Mouse (Mus musculus) neural tube, embryonic 15.5 days (tissue): Measurements from ENCODE around the gene Rgp1. TPM values are rescaled to one million over a fixed set of nuclear protein-coding genes. Genes with fewer than 3 reads are reported as not detected.
A peak's percentile ranks its signal among the peaks of the same experiment; 100 is the strongest.

Experiments
- ATAC-seq: fragments of 200-750 bp; cut with Nextera tagmentation; 2 replicates; pipeline ENCODE4 v1.8.0; 2017; ENCODE audit warnings: mild to moderate bottlenecking, moderate TSS enrichment, moderate library complexity; ENCODE audit not compliant: low FRiP score
- H3K27ac ChIP-seq: fragments of 300-500 bp; sonication (generic); replicated peaks from 2 replicates; pipeline ENCODE4 v1.5.1; 2015; ENCODE audit warnings: mild to moderate bottlenecking, inconsistent platforms
- H3K27me3 ChIP-seq: fragments of 300-500 bp; sonication (generic); replicated peaks from 2 replicates; pipeline ENCODE4 v1.6.1; 2015; ENCODE audit warnings: inconsistent platforms
- H3K36me3 ChIP-seq: fragments of 300-500 bp; sonication (generic); 2 replicates; pipeline ENCODE4 v1.6.1; 2015; ENCODE audit warnings: inconsistent platforms
- H3K4me1 ChIP-seq: fragments of 300-500 bp; sonication (generic); 2 replicates; pipeline ENCODE4 v1.6.1; 2015; ENCODE audit warnings: inconsistent platforms
- H3K4me2 ChIP-seq: fragments of 300-500 bp; sonication (generic); 2 replicates; pipeline ENCODE4 v1.6.1; 2015; ENCODE audit warnings: inconsistent platforms, mild to moderate bottlenecking, moderate library complexity
- H3K4me3 ChIP-seq: fragments of 300-500 bp; sonication (generic); replicated peaks from 2 replicates; pipeline ENCODE4 v1.5.1; 2015; ENCODE audit warnings: mild to moderate bottlenecking, inconsistent platforms
- H3K9ac ChIP-seq: fragments of 300-500 bp; sonication (generic); replicated peaks from 2 replicates; pipeline ENCODE4 v1.6.1; 2015; ENCODE audit warnings: mild to moderate bottlenecking, inconsistent platforms
- H3K9me3 ChIP-seq: fragments of 300-500 bp; sonication (generic); replicated peaks from 2 replicates; pipeline ENCODE4 v1.6.1; 2016; ENCODE audit warnings: inconsistent platforms
- WGBS: fragments of 180-500 bp; shearing (Covaris S2); methylation state at CpG from one replicate; pipeline ENCODE4 v1.1.7; 2015; ENCODE audit warnings: mixed read lengths; 5-methylcytosine and 5-hydroxymethylcytosine counted together
- polyA plus RNA-seq: library from polyadenylated mRNA; unstranded; fragments of >200 nt; fragmentation: Nextera tagmentation; extraction: Ambion mirVana; gene quantifications from 2 replicates; pipeline ENCODE4 v1.2.1, GENCODE M21; 2015

Gene Rgp1
- polyA plus RNA-seq, 1 experiment from 2014 or later: 22.0 TPM

DNA sequence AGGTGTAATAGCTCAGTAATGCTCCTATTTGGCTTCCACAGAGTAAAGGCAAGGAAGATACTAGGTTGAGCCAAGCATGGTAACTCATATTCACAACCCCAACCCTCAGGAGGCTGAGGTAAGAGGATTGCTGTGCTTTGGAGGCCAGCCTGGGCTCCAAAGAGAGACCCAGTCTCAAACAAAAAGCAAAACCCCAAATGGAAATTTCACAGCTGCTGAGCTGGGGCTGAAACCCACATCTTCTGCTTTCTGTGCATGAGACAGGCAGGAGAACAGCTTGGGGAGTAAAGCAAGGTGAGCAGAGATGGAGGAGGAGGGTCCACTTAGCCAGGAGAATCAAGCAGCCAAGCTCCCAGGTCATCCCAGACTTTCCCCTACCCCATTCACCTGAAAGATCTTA is 24.6 kb upstream of the Rgp1 start:
- Histone ChIP-seq H3K4me3 (no peak overlapping the region), H3K27ac (no peak overlapping the region), H3K4me1 (peaks cover 11% of the 10 kb centered on the region), H3K9ac (no peak overlapping the region), H3K9me3 (no peaks in the 10 kb centered on the region), H3K27me3 (no peaks in the 10 kb centered on the region), H3K36me3 (peaks cover 78% of the 10 kb centered on the region), H3K4me2 (no peak overlapping the region)
- ATAC-seq: no peak

DNA sequence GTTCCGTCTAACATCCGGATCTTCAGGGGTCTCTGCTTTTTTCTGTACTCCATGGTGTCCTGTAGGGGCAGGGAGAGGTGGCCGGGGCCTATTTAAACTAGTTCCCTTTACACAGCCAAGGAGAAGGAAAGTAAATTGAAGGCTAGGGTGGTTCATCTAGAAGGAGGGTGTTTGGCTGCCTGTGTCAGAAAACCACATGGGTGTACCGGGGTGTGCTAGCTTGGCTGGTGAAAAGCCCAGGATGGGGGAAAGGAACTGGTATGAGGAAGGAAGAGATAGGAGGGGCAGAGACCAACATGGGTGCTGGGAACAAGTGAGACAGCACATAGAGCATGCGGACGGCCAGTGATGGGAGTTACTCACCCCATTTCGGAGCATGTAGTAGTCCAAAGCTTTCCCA is 22.6 kb upstream of the Rgp1 start:
- Histone ChIP-seq H3K4me3 (no peak overlapping the region), H3K27me3 (no peaks in the 10 kb centered on the region), H3K27ac (no peak overlapping the region), H3K9me3 (no peaks in the 10 kb centered on the region), H3K9ac (no peak overlapping the region), H3K4me2 (no peak overlapping the region), H3K36me3 (peaks cover 59% of the 10 kb centered on the region), H3K4me1 (peaks cover 31% of the 10 kb centered on the region)
- ATAC-seq: no peak
- WGBS: 98% methylated on average over 7 of the region's 7 CpGs

DNA sequence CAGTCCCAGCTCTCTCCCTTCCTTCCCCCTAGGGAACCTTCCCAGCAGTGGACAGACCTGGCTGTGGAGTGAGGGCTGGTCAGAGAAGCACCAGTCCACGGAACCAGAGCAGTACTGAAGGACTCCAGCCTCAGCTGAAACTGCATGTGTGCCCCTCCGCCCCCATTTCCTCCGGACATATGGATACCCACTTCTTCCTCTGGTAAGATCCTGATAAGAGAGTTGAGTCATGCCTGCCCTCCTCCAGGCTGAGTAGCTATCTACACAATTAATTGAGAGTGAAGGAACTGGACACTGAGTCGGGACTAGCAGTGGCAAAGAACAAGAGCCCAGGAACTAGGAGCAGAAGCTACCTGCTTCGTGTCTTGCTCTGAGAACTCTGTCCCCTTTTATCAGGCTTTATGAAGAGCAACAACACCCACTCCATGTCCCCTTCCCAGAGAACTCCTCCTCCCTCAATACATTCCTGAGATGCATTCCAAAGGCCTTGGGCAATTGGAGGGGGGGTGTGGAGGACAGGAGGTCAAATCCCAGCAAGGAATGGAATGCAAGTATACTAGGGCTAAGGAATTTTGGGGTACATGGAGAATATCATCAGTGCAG is 20.4 kb upstream of the Rgp1 start:
- H3K27ac ChIP-seq: no peak overlapping the region
- H3K4me1 ChIP-seq: peaks cover 41% of the 10 kb centered on the region
- H3K4me3 ChIP-seq: no peak overlapping the region
- H3K9ac ChIP-seq: no peak overlapping the region
- H3K4me2 ChIP-seq: peak overlapping the region; percentile 32
- WGBS: 46% methylated on average over 5 of the region's 5 CpGs
- peaks cover 38% of the 10 kb centered on the region for H3K36me3 ChIP-seq
- H3K9me3 ChIP-seq: no peaks in the 10 kb centered on the region
- no peak for ATAC-seq
- no peaks in the 10 kb centered on the region for H3K27me3 ChIP-seq

DNA sequence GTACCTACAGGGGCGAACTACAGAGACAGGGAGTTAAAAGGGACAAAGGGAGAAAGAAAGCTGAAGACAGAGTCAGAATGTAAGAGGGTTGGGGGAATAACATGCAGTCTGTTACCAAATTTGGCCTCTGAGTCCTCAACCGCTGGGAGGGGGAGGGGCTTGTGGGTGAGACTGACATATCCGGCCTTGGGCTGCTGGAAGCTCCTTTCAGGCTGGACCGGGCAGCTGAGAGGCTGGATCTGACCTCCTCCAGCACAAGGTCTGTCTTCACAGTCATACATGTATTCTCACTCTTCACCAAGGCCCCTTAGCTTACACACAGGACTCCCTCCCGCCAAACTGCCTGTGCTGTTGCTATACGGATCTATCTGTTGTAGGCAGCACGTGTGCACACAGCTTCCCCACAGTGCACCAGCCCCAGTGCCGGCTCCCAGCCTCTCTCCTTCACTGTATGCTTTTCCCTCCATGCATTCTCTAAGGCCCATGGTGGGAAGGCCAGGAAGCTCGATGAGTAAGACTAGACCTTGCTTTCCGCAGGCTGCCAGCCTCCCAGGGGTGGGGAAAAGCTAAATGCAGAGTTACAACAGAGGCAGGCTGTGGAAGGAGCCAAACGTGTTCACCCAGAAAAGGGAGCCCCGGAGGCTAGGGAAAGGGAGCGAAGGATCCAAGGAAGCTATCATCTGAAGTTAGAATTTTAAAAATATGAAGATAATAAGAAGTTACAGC is 19.7 kb upstream of the Rgp1 start:
- Histone ChIP-seq H3K36me3 (peaks cover 32% of the 10 kb centered on the region), H3K27ac (peak overlapping the region; percentile 38; the same call in 1 of the 2 replicates), H3K4me3 (no peak overlapping the region; the same call in 1 of the 2 replicates), H3K4me2 (peak overlapping the region; percentile 32), H3K9me3 (no peaks in the 10 kb centered on the region), H3K9ac (peak overlapping the region; percentile 38), H3K4me1 (peaks cover 47% of the 10 kb centered on the region), H3K27me3 (no peaks in the 10 kb centered on the region)
- whole genome bisulfite sequencing: 27% methylated on average over 13 of the region's 13 CpGs
- ATAC-seq: no peak

DNA sequence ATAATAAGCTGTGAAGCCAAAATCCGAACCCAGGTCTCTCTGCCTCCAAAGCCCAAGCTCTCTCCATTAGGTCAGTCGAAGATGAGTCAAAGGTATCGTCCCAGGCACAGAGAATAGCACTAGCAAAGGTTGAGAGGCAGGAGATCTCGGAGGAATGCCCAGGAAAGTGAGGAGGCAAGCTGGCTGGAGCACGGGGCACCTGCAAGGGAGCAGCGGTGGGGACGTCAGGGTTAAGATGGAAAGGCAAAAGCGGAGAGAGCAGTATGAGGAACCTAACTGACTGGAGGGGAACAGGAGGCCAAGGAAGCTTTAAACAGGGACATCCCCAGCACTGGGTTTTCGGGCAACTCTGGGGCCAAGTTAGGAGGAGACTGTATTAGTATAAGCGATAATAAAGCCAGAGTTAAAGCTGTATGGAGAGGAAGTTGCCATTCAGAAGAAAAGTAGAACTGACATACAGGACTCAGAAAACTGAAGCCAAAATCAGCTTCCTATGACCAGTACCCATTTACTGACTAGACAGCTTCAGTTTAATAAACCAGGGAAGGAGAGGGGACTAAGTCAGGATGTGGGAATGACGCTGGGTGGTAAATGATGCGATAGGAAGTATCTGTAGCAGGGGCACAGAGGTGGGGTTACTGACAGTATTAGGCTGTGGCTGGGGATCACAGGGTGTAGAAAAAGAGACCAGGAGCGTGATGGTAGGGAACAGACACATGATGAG is 18.8 kb upstream of the Rgp1 start:
- no peaks in the 10 kb centered on the region for H3K27me3 ChIP-seq
- WGBS: 78% methylated on average over 13 of the region's 13 CpGs
- H3K27ac ChIP-seq: no peak overlapping the region
- H3K9me3 ChIP-seq: no peaks in the 10 kb centered on the region
- H3K4me3 ChIP-seq: peak overlapping the region; percentile 89; the same call in 1 of the 2 replicates
- H3K4me2 ChIP-seq: peak overlapping the region; percentile 90
- ATAC-seq: no peak
- H3K36me3 ChIP-seq: peaks cover 28% of the 10 kb centered on the region
- H3K9ac ChIP-seq: peak overlapping the region; percentile 26; the same call in 1 of the 2 replicates
- H3K4me1 ChIP-seq: peaks cover 52% of the 10 kb centered on the region

DNA sequence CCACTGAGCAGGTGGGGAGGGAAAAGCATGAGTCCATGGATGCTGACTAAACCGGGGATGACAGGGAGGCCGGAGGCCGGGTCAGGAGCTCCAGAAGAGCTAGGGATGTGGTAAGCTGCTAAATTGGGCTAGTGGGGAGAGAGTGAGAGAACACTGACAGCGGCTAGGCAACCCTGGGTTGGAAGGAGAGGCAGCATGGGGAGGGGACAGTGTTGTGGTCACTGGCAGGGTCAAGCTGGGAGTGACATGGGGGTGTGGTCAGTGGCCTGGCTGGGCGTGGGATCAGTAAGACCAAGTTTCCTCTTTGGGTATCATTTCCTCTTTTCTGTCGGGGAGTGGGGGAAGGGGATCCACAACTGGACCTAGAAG is 18.3 kb upstream of the Rgp1 start:
- H3K27ac ChIP-seq: no peak overlapping the region
- no peaks in the 10 kb centered on the region for H3K27me3 ChIP-seq
- H3K9ac ChIP-seq: peak overlapping the region; percentile 26; the same call in 1 of the 2 replicates
- H3K9me3 ChIP-seq: no peaks in the 10 kb centered on the region
- H3K36me3 ChIP-seq: peaks cover 28% of the 10 kb centered on the region
- H3K4me2 ChIP-seq: peak overlapping the region; percentile 90
- peak overlapping the region; percentile 89 for H3K4me3 ChIP-seq
- H3K4me1 ChIP-seq: peaks cover 52% of the 10 kb centered on the region
- WGBS: 44% methylated on average over 6 of the region's 6 CpGs
- ATAC-seq: no peak

DNA sequence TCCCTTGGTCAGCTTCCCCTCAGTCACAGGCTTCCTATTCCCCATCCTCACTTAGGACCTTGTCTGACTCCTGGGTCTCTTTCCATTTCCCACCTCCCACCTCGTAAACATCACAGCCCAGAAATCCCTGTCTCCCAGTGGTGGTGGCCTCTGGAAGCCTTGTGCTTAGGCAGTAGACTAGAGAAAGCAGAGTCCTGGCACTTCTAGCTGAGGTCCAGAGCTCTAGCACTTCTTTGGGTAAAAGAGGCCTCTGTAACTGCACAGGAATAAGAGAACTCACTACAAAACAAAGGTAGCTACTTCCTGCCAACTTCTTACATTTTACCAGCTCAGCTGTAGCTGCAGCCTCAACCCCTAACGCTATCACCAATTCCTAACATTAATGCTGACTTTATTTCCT is 17.5 kb upstream of the Rgp1 start:
- H3K9me3 ChIP-seq: no peaks in the 10 kb centered on the region
- no peak for ATAC-seq
- H3K9ac ChIP-seq: peak overlapping the region; percentile 93
- H3K4me1 ChIP-seq: peaks cover 52% of the 10 kb centered on the region
- H3K4me3 ChIP-seq: peak overlapping the region; percentile 89
- no peak overlapping the region for H3K27ac ChIP-seq
- H3K4me2 ChIP-seq: peak overlapping the region; percentile 90
- peaks cover 28% of the 10 kb centered on the region for H3K36me3 ChIP-seq
- H3K27me3 ChIP-seq: no peaks in the 10 kb centered on the region
- WGBS: 37% methylated on average over 2 of the region's 2 CpGs

DNA sequence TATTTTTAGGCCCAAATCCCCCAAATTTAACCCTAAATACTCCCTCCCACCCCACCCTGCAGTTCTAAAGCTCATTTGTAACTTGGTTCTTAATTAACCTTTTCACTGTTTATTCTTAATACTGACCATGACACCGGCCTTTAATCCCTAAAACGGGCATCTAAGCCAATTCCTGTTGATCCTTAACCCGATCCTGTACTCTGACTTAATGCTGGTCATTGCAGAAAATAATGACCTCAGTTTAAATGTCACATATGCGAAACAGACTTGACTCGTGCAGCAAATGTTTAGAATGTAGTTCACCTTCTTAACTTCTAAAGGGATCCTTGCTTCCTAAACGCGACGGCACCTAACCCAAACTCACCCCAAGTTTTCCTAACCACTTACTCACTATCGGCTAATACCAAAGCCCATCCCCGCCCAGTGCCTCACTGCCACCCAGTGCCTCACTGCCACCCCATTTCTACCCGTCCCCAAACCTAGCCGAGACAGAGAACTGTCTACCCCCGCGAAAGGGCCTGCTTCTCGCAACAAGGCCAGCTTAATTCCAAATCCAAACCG is 17.0 kb upstream of the Rgp1 start:
- Histone ChIP-seq H3K4me1 (peaks cover 52% of the 10 kb centered on the region), H3K4me2 (peak overlapping the region; percentile 90), H3K36me3 (peaks cover 28% of the 10 kb centered on the region), H3K4me3 (peak overlapping the region; percentile 89), H3K27me3 (no peaks in the 10 kb centered on the region), H3K9me3 (no peaks in the 10 kb centered on the region), H3K27ac (peak overlapping the region; percentile 99), H3K9ac (peak overlapping the region; percentile 93)
- 3% methylated on average over 16 of the region's 16 CpGs for WGBS
- ATAC-seq: peak; percentile 48; the same call in 1 of the 2 replicates

DNA sequence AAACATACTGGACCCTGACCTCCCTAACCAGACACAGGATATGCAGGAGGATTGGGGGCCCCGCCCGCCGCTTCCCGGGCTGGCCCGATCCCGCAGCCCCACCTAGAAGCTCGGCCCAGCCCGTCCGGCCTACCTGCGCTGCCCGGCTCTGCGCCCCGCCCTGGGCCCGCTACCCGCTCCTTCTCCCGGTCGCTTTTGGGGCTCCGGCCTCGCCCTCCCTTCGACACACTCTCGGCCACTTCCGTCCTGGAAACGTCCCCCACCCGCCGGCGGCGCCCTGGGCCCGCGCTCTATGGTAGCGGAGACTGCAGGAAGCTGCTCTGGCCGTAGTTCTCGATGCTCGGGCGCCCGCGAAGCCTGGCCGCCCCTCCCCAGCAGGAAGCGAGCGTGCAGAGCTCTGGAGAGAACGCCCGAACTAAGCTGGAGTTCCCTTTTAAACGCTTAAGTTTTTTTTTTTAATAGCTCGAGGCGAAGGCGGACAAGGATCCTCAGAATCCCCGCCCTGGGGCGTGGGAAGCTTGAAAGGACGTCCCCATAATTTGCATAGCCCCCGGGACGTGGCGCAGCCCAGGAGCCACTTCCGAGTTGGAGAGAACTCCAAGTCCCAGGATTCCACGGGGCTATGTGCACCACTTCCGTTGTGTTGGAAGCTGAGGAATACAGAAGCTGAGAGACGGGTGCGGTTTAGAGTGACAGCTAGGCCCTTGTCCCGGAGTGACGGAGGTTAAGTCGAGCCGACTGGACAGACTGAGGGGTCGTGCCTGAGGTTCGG is 16.3 kb upstream of the Rgp1 start, which contains the start of the genes Creb3 and Tln1:
Gene Creb3, plus strand, starts transcription at position 336 of the 772 bp plus-strand sequence.
Gene Tln1, minus strand, starts transcription at position 695 of the 772 bp plus-strand sequence.
- H3K9me3 ChIP-seq: no peaks in the 10 kb centered on the region
- peak; percentile 96 for ATAC-seq
- WGBS: under 1% methylated on average over 61 of the region's 62 CpGs
- peak within 1 kb of the TSS; percentile 93 for H3K9ac ChIP-seq
- peaks cover 52% of the 10 kb centered on the region for H3K4me1 ChIP-seq
- H3K4me2 ChIP-seq: peak within 1 kb of the TSS; percentile 90
- H3K36me3 ChIP-seq: peaks cover 33% of the 10 kb centered on the region
- peak within 1 kb of the TSS; percentile 89 for H3K4me3 ChIP-seq
- peak within 1 kb of the TSS; percentile 99 for H3K27ac ChIP-seq
- no peaks in the 10 kb centered on the region for H3K27me3 ChIP-seq

DNA sequence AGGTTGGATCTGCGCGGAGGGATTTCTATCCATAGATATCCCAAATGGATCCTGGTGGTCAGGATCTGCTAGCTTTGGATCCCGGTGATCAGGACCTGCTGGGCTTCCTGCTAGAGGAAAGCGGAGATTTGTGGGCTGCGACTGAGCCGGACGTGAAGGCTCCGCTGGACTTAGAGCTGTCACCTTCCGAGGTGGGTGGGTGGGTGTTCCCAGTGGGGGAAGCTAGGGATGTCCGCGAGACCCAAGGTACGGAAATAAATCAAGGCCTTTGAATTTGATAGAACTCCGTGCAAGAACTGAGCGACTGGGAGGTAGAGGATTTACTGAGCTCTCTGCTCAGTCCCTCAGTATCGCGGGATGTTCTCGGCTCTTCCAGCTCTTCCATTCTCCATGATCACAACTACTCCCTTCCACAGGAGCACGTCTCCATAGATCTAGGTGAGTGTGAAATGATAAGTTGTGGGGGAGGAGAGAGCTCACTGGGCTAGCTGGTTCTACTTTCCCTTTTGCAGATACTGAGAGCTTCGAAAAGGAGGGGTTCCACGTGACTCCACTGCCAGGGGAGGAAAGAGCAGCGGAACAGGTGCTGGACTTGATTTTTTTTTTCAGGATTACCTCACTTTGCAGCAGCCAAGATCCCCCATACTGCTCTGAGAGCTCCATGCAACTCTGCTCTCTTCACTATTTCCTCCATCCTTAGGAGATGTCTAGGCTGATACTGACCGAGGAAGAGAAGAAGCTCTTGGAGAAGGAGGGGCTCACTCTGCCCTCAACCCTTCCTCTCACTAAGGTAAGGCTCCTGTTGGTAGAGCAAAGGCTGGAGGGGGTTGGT is 15.5 kb upstream of the Rgp1 start:
- peak; percentile 28 for ATAC-seq
- Histone ChIP-seq H3K9ac (peak overlapping the region; percentile 93), H3K9me3 (no peaks in the 10 kb centered on the region), H3K36me3 (peaks cover 41% of the 10 kb centered on the region), H3K4me3 (peak overlapping the region; percentile 89), H3K4me2 (peak overlapping the region; percentile 90), H3K27ac (peak overlapping the region; percentile 99), H3K4me1 (peaks cover 51% of the 10 kb centered on the region), H3K27me3 (no peaks in the 10 kb centered on the region)
- whole genome bisulfite sequencing: 7% methylated on average over 22 of the region's 22 CpGs
